Comparison of ENCODE assay signal across 9 mouse cellular contexts in the genomic region with DNA sequence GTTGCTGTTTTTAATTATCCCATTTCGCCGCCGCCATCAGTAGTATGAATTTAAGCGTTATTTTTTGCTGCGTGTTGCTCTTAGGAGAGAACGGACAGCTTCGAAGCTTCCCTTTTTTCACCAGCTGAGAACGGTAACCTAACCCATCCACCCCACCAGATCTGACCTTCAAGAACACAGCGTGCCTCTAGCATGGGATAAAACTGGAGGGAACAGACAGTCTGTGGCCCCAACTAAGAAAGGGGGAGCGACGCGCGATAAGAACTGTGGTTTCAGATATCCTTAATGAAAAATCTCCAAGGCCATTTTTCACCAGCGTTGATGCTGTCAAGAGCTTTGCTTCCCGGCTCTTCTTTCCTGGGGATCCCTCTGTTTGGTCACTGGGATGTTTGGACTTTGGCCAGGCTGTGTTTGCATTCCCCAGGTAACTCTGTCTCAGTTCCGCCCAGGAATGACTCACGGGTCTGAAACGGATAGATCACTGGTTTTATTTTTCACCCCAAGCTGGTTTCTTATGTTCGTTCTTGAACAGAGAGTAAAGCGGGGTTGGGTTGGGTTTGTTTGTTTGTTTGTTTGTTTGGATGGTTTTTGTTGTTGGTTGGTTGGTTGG.
DNase-seq lines count a peak whose midpoint lies in the region; ATAC-seq lines count a peak whose summit lies in the region.
"Had no signal": no experiment of that assay in that cellular context is flagged by ENCODE, and none has a peak within 500 bp of the region (broad histone marks: within the 10 kb centered on the region; RNA-seq: fewer than 3 reads in every experiment).

No protein-coding gene starts in this region.

- no peaks in the 10 kb centered on the region for H3K27me3 ChIP-seq in heart, embryonic 13.5 days (replicated peaks)

- H3K27ac ChIP-seq in heart, embryonic 13.5 days (replicated peaks): no peak overlapping the region

- peak overlapping the region; percentile 18; the same call in 1 of the 2 replicates for H3K4me2 ChIP-seq in heart, embryonic 13.5 days

- no peaks in the 10 kb centered on the region for H3K36me3 ChIP-seq in heart, embryonic 13.5 days

- WGBS in heart, embryonic 13.5 days: 79% methylated on average over 20 of the region's 20 CpGs

- no peak overlapping the region for H3K9ac ChIP-seq in heart, embryonic 13.5 days

- no peak overlapping the region for H3K4me3 ChIP-seq in heart, embryonic 13.5 days

- DNase-seq in heart, adult 18-20 months: no peak
- DNase-seq in forelimb bud, embryonic 11.5 days (ENCODE audit: low read depth, low spot score): peak; percentile 32
- peak; percentile 49 to 69 for DNase-seq in kidney, postnatal 4 days
- peak; percentile 27 for DNase-seq in mesoderm, embryonic 11.5 days (ENCODE audit: low read depth, low spot score)
- no peak for DNase-seq in adipocyte (ENCODE audit: low spot score)
- DNase-seq in retina, postnatal 1 day: no peak
- DNase-seq in ovary, postnatal 36 days (ENCODE audit: low spot score): no peak
- DNase-seq: layer of hippocampus, postnatal 36 days had no signal

- peaks cover 10% of the 10 kb centered on the region for H3K9me3 ChIP-seq in heart, embryonic 13.5 days

- no peak for ATAC-seq in heart, embryonic 13.5 days (ENCODE audit: extremely low read depth, insufficient number of reproducible peaks, low FRiP score, low TSS enrichment)

- H3K4me1 ChIP-seq in heart, embryonic 13.5 days: peaks cover 8% of the 10 kb centered on the region

Comparison
In these comparisons a context has a peak if more than half of its experiments do, and no peak if none do; other contexts are left out.
1. DNase-seq: peak in forelimb bud, embryonic 11.5 days (single experiment), kidney, postnatal 4 days (2 of 2) and mesoderm, embryonic 11.5 days (single experiment); none in heart, adult 18-20 months (0 of 2), adipocyte (single experiment), retina, postnatal 1 day (single experiment) and ovary, postnatal 36 days (single experiment).